Mouse (Mus musculus) erythroid progenitor cell, adult 5-6 weeks (primary cell): ENCODE measurements around the gene Plcg2. TPM values are rescaled to one million over a fixed set of nuclear protein-coding genes. Genes with fewer than 3 reads are reported as not detected.

Source experiments
- ATAC-seq: replicated peaks from 2 replicates; pipeline ENCODE4 v1.8.0; 2016; ENCODE audit warnings: moderate number of reproducible peaks, mild to moderate bottlenecking, moderate TSS enrichment, inconsistent platforms; ENCODE audit not compliant: poor library complexity, low FRiP score, severe bottlenecking
- total RNA-seq, 2 experiments: library from RNA; stranded (forward) in 1 of 2; stranded (reverse) in 1 of 2; fragments of 150-400 nt in 1 of 2; fragments of 186-747, 209-891 nt in 1 of 2; gene quantifications; 2 replicates each; pipeline versions ENCODE4 v1.2.3 to v1.2.4; 2015 to 2017; ENCODE audit warnings: low replicate concordance in 2 of 2

Gene Plcg2
- total RNA-seq, 2 experiments from 2014 or later: 8.5 to 16.8 TPM

DNA sequence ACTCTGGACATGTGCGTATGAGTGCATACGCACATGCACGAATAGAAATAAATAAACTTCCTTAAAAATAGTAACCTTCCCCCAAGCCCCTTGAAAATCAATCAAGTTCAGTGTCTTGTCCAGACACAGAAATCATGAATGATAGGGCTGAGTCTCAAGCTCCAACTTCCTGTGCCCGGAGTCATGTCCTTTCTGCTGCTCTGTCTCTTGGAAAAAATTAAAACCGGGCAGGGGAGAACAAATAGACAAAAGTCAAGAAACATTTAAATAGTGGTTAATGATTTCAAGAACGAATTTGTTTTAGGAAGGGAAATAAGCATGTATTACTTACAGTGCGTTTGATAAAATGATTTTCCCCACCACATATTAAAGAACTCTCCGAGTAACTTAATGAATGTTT is 178.9 kb downstream of the Plcg2 start:
- ATAC-seq: no peak

- no peak for ATAC-seq
These were observed 180.6 kb downstream of the Plcg2 start for GRCm38 (mm10) chr8:117678650-117679049.

DNA sequence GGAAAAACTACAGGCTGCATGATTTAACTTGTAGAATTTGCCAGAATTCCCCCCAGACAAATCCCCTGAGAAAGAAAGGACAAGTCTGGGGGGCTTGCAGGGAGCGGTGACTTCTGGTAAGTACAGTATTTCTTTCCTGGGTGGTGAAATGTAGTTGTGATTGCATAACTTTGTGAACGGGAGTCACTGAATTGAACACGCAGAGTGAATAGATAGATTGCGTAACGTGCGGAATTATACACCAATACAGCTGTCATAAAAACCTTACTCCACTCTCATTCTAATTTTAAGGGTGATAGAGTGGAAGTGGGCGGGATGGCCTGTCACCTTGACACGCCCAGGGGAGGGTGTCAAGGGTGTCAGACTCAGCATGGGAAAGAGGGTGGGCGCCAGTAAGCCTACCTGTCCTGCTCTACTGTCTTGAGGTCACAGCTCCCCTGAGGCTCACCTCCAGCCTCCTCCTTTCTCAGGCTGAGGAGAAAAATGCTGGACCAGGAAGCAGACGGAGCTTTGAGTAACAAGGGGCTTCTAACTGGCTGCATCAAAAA is 185.9 kb downstream of the Plcg2 start:
- ATAC-seq: no peak

DNA sequence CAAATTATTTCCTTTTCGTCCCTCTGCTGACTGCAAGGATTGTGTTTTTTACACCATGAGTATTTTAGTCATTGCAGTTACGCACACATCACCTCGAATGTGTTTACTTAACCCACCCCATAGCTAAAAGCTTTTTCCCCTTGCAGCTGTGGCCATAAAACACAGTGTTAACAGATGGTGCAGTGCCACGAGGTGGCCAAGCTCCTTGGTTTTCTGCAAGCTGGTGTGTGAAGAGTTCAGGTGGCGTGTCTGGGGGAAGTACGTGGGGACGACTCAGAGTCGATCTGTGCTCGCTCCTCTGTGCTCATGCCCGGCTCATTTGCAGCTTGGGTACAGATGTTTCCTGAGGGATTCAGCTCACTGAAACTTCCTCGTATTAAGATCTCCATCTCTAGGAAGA is 186.4 kb downstream of the Plcg2 start:
- ATAC-seq: no peak

Other genes starting within 250 kb of the Plcg2 start
- gene Cmip, start 241.2 kb upstream of the Plcg2 start, total RNA-seq (2015; ENCODE audit: low replicate concordance): 50.3 and 64.2 TPM in 2 replicates
- 42.0 and 49.3 TPM in 2 replicates for gene Cmip, start 241.2 kb upstream of the Plcg2 start, total RNA-seq (2017; ENCODE audit: low replicate concordance)
- 1.4 TPM in 1 of 2 replicates, not detected in the other for gene Sdr42e1, start 175.4 kb downstream of the Plcg2 start, total RNA-seq (2015; ENCODE audit: low replicate concordance)
- 0.77 TPM in 1 of 2 replicates, not detected in the other for gene Sdr42e1, start 175.4 kb downstream of the Plcg2 start, total RNA-seq (2017; ENCODE audit: low replicate concordance)
- gene Hsd17b2, start 203.6 kb downstream of the Plcg2 start, total RNA-seq (2015; ENCODE audit: low replicate concordance): not detected in 2 replicates
- gene Hsd17b2, start 203.6 kb downstream of the Plcg2 start, total RNA-seq (2017; ENCODE audit: low replicate concordance): 2.1 TPM in 1 of 2 replicates, not detected in the other